Mouse (Mus musculus): ENCODE measurements around the gene Usp28. TPM values are rescaled to one million over a fixed set of nuclear protein-coding genes. Genes with fewer than 3 reads are reported as not detected.
A peak's percentile ranks its signal among the peaks of the same experiment; 100 is the strongest.

The Usp28 gene
- polyA plus RNA-seq, 1 experiment from 2014 or later = 43.0 TPM

DNA sequence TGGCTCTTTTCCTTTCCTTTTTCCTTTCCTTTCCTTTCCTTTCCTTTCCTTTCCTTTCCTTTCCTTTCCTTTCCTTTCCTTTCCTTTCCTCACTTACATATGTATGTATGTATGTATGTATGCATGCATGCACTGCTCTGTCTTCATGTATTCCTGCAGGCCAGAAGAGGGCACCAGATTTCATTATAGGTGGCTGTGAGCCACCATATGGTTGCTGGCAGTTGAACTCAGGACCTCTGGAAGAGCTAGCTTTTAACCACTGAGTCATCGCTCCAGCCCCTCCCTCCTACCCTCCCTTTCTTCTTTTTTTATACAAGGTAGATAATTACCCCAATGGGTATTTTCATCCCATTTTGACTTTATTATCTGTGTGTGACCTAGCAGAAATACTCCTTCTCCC is 10.6 kb downstream of the Usp28 start:
- H3K27ac ChIP-seq (ENCODE audit: low read depth, low read length) = no peak overlapping the region
- no peak overlapping the region for H3K4me3 ChIP-seq (ENCODE audit: low read depth, low read length)
- H3K9me3 ChIP-seq (ENCODE audit: control insufficient read depth, low read length) = no peaks in the 10 kb centered on the region
- ATAC-seq (ENCODE audit: low FRiP score) (no peak), DNase-seq (ENCODE audit: low spot score, missing footprints) (no peak)
- H3K4me2 ChIP-seq = no peak overlapping the region
- H3K9ac ChIP-seq (ENCODE audit: low read length) = no peak overlapping the region
- no peaks in the 10 kb centered on the region for H3K27me3 ChIP-seq (ENCODE audit: control insufficient read depth, insufficient read depth, low read length)
- WGBS = 88% methylated on average over 1 of the region's 1 CpGs
- peaks cover 4% of the 10 kb centered on the region for H3K4me1 ChIP-seq (ENCODE audit: control insufficient read depth, insufficient read depth, low read length)
- peaks cover 6% of the 10 kb centered on the region; the same call in 1 of the 2 replicates for H3K36me3 ChIP-seq (ENCODE audit: control insufficient read depth, insufficient read depth, low read length)

DNA sequence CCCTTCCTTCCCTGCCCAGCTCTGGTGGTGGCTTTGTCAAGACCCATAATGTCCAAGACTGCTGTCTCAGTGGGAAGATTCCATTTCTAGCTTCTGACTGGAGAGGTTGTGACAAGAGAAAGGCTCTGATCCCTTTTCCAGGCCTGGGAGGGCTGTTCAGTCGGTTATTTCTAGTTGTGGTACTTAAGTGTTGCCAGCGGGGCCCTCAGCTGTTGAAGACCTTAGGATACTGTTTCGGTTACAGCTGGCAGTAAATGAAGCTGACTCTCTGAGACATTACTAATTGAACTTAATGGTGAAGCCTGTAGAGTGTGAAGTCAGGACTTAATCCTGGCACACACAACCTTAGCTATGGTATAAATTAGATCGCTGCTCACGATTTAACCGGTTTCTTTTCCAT is 14.1 kb downstream of the Usp28 start:
- Histone ChIP-seq H3K4me2 (no peak overlapping the region), H3K36me3 (ENCODE audit: control insufficient read depth, insufficient read depth, low read length) (peaks cover 1% of the 10 kb centered on the region; the same call in 1 of the 2 replicates), H3K4me3 (ENCODE audit: low read depth, low read length) (no peak overlapping the region), H3K27ac (ENCODE audit: low read depth, low read length) (no peak overlapping the region), H3K27me3 (ENCODE audit: control insufficient read depth, insufficient read depth, low read length) (no peaks in the 10 kb centered on the region), H3K9me3 (ENCODE audit: control insufficient read depth, low read length) (no peaks in the 10 kb centered on the region), H3K4me1 (ENCODE audit: control insufficient read depth, insufficient read depth, low read length) (no peaks in the 10 kb centered on the region), H3K9ac (ENCODE audit: low read length) (no peak overlapping the region)
- ATAC-seq (ENCODE audit: low FRiP score) (no peak), DNase-seq (ENCODE audit: low spot score, missing footprints) (peak; percentile 76)
- WGBS = 85% methylated on average over 6 of the region's 6 CpGs

DNA sequence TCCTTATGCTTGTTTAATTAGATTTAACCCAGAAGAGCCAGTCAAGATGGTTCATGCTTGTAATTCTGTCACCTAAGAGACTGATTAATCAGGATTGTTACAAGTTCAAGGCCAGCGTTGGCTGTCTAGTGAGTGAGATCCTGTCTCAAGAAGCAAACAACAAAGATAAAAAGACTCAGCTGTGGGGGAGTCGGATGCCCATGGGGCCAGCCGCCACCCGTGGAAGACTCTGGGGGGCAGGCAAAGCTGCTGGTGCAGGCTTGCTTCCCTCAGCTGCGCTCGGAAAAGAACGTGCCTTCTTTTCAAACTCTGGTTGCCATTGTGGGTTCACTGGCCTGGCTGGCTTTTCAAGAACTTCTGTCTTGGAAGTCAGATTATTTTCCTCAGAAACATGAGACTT is 30.6 kb downstream of the Usp28 start:
- Histone ChIP-seq H3K4me1 (ENCODE audit: control insufficient read depth, insufficient read depth, low read length) (no peaks in the 10 kb centered on the region), H3K9me3 (ENCODE audit: control insufficient read depth, low read length) (no peaks in the 10 kb centered on the region), H3K4me2 (no peak overlapping the region), H3K36me3 (ENCODE audit: control insufficient read depth, insufficient read depth, low read length) (peaks cover 30% of the 10 kb centered on the region), H3K27me3 (ENCODE audit: control insufficient read depth, insufficient read depth, low read length) (no peaks in the 10 kb centered on the region), H3K27ac (ENCODE audit: low read depth, low read length) (no peak overlapping the region), H3K4me3 (ENCODE audit: low read depth, low read length) (no peak overlapping the region), H3K9ac (ENCODE audit: low read length) (no peak overlapping the region)
- WGBS = 84% methylated on average over 7 of the region's 7 CpGs
- DNase-seq (ENCODE audit: low spot score, missing footprints) (no peak), ATAC-seq (ENCODE audit: low FRiP score) (no peak)

DNA sequence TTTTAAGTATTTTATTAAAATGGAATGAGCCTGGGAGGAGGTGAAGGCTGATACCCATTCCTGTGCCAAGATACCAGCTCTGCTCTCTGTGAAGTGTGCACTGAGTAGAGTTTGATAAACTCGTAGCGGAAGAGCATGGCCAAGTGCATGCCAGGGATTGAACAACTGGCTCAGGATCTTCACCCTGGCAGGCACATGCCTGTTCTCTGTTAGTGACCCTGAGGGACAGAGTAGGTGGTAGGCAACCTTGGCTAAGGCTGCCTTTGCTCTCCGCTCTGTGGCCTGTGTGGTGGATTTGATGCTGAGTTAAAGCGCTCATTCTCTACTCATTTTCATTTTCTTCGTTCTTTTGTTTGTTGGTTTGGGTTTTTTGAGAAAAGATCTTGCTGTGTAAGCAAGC is 36.1 kb downstream of the Usp28 start:
- peak; percentile 83 for DNase-seq (ENCODE audit: low spot score, missing footprints)
- Histone ChIP-seq H3K36me3 (ENCODE audit: control insufficient read depth, insufficient read depth, low read length) (peaks cover 17% of the 10 kb centered on the region), H3K27me3 (ENCODE audit: control insufficient read depth, insufficient read depth, low read length) (no peaks in the 10 kb centered on the region), H3K9me3 (ENCODE audit: control insufficient read depth, low read length) (no peaks in the 10 kb centered on the region), H3K4me3 (ENCODE audit: low read depth, low read length) (no peak overlapping the region), H3K4me1 (ENCODE audit: control insufficient read depth, insufficient read depth, low read length) (no peaks in the 10 kb centered on the region), H3K27ac (ENCODE audit: low read depth, low read length) (no peak overlapping the region), H3K4me2 (no peak overlapping the region), H3K9ac (ENCODE audit: low read length) (no peak overlapping the region)
- WGBS = 94% methylated on average over 5 of the region's 5 CpGs
- ATAC-seq (ENCODE audit: low FRiP score) = no peak

DNA sequence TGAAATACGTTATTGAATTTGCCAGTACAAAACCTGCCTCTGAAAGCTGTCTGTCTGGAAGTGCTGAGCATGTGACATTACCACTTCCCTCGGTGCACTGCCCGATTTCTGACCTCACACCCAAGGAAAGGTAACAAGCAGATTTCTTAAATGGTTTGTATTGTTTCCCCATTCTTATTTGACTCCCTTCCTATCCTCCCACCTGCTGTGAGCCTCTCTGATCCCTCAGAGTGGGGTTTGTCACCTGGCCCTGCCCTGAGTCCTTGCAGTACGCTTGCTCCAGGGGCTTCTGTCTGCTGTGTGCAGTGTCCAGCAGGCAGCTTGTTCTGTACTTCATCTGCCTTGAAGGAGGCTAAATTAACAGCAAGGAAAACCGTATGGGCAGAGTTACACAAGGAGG is 38.8 kb downstream of the Usp28 start:
- H3K9me3 ChIP-seq (ENCODE audit: control insufficient read depth, low read length) = no peaks in the 10 kb centered on the region
- H3K27ac ChIP-seq (ENCODE audit: low read depth, low read length) = no peak overlapping the region
- H3K9ac ChIP-seq (ENCODE audit: low read length) = no peak overlapping the region
- 88% methylated on average over 5 of the region's 5 CpGs for WGBS
- no peaks in the 10 kb centered on the region for H3K27me3 ChIP-seq (ENCODE audit: control insufficient read depth, insufficient read depth, low read length)
- no peak overlapping the region for H3K4me3 ChIP-seq (ENCODE audit: low read depth, low read length)
- H3K4me1 ChIP-seq (ENCODE audit: control insufficient read depth, insufficient read depth, low read length) = no peaks in the 10 kb centered on the region
- peaks cover 16% of the 10 kb centered on the region for H3K36me3 ChIP-seq (ENCODE audit: control insufficient read depth, insufficient read depth, low read length)
- H3K4me2 ChIP-seq = no peak overlapping the region
- no peak for ATAC-seq (ENCODE audit: low FRiP score)
- DNase-seq (ENCODE audit: low spot score, missing footprints) = no peak

DNA sequence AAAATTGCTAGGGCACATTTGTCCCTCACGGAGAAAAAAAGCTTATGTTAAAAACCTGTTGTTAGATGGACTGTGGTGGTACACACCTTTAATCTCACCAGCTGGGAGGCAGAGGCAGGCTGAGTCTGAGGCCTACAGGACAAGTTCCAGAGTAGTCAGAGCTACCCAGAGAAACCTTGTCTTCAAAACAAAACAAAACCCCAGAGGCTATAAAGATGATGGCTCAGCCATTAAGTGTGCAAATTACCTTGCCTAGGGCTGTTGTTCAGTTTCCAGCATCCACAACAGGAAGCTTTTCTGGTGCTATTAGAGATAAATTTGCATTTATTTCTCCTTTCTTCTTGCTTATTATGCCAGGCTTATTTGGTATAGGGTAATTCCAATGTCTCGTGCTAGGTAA is 39.4 kb downstream of the Usp28 start:
- Histone ChIP-seq H3K27me3 (ENCODE audit: control insufficient read depth, insufficient read depth, low read length) (no peaks in the 10 kb centered on the region), H3K36me3 (ENCODE audit: control insufficient read depth, insufficient read depth, low read length) (peaks cover 16% of the 10 kb centered on the region), H3K4me3 (ENCODE audit: low read depth, low read length) (no peak overlapping the region), H3K27ac (ENCODE audit: low read depth, low read length) (no peak overlapping the region), H3K4me1 (ENCODE audit: control insufficient read depth, insufficient read depth, low read length) (no peaks in the 10 kb centered on the region), H3K9me3 (ENCODE audit: control insufficient read depth, low read length) (no peaks in the 10 kb centered on the region), H3K4me2 (no peak overlapping the region), H3K9ac (ENCODE audit: low read length) (no peak overlapping the region)
- no peak for DNase-seq (ENCODE audit: low spot score, missing footprints)
- ATAC-seq (ENCODE audit: low FRiP score) = no peak
- WGBS = 87% methylated on average over 2 of the region's 2 CpGs

DNA sequence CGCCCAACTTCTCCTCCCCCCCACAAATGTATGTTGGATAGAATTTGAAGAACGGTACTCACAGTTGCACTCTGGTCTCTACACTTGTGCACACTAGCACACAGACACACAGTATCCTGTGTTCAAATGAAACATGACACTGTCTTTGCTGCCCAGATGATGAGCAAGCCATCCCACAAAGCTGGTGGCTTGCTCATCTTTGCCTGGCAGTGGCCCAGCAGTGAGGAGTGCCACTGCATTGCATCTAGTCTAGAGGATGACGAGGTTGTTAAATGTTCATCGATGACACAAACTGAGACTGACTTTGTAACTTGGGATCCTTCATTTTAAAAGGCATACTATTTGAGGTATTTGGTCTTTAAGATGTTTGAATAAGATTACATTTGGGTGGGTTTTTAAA is 49.6 kb downstream of the Usp28 start:
- ATAC-seq (ENCODE audit: low FRiP score) (no peak), DNase-seq (ENCODE audit: low spot score, missing footprints) (no peak)
- Histone ChIP-seq H3K4me1 (ENCODE audit: control insufficient read depth, insufficient read depth, low read length) (no peaks in the 10 kb centered on the region), H3K4me2 (no peak overlapping the region), H3K27ac (ENCODE audit: low read depth, low read length) (no peak overlapping the region), H3K9me3 (ENCODE audit: control insufficient read depth, low read length) (no peaks in the 10 kb centered on the region), H3K4me3 (ENCODE audit: low read depth, low read length) (no peak overlapping the region), H3K9ac (ENCODE audit: low read length) (no peak overlapping the region), H3K36me3 (ENCODE audit: control insufficient read depth, insufficient read depth, low read length) (peaks cover 34% of the 10 kb centered on the region), H3K27me3 (ENCODE audit: control insufficient read depth, insufficient read depth, low read length) (no peaks in the 10 kb centered on the region)
- WGBS = 93% methylated on average over 4 of the region's 4 CpGs

DNA sequence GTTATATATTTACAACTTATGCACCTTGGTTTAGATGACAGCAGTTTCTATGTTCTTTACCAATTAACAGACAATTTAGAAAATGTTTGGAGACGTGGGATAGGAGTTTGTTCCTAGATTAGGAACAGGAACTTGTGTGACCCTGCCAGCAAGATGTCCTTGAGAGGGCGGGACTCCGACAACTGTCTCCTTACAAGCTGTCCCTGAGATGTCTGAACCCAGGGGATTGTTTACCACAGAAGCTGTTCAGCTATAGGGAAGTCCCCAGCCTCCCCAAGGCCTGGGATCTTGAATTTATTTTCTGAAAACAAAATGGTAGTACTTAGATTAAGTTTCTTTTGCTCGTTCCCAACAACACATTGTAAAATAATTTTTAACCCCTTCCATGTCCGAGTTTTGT is 65.7 kb downstream of the Usp28 start:
- Histone ChIP-seq H3K36me3 (ENCODE audit: control insufficient read depth, insufficient read depth, low read length) (no peaks in the 10 kb centered on the region), H3K9me3 (ENCODE audit: control insufficient read depth, low read length) (no peaks in the 10 kb centered on the region), H3K9ac (ENCODE audit: low read length) (no peak overlapping the region), H3K27ac (ENCODE audit: low read depth, low read length) (no peak overlapping the region), H3K4me3 (ENCODE audit: low read depth, low read length) (no peak overlapping the region), H3K4me2 (no peak overlapping the region), H3K4me1 (ENCODE audit: control insufficient read depth, insufficient read depth, low read length) (no peaks in the 10 kb centered on the region), H3K27me3 (ENCODE audit: control insufficient read depth, insufficient read depth, low read length) (no peaks in the 10 kb centered on the region)
- DNase-seq (ENCODE audit: low spot score, missing footprints) (no peak), ATAC-seq (ENCODE audit: low FRiP score) (no peak)
- 77% methylated on average over 5 of the region's 5 CpGs for WGBS

DNA sequence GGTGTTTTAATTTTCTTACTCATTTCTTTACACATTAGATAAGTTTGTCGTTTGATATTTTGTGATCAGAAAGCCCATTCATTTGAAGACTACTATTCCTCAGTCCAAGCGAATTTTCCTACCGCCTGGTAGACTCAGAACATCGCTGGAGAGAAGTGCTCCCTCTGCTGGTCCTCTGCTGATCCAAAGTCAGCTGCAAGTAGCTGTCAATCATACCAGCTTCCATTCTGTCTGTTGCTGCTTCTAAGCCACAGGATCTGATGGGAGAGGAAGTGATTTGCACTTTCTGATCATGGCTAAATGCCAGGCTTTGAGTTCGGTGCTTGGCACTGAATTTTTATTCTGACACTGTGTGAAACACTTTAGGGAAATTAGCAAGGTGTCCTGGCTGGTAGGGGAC is 66.2 kb downstream of the Usp28 start:
- Histone ChIP-seq H3K9me3 (ENCODE audit: control insufficient read depth, low read length) (no peaks in the 10 kb centered on the region), H3K4me1 (ENCODE audit: control insufficient read depth, insufficient read depth, low read length) (0 out of 2 replicates have a peak, but pooled peaks cover under 1% of the 10 kb centered on the region), H3K27ac (ENCODE audit: low read depth, low read length) (no peak overlapping the region), H3K27me3 (ENCODE audit: control insufficient read depth, insufficient read depth, low read length) (no peaks in the 10 kb centered on the region), H3K9ac (ENCODE audit: low read length) (no peak overlapping the region), H3K36me3 (ENCODE audit: control insufficient read depth, insufficient read depth, low read length) (no peaks in the 10 kb centered on the region), H3K4me2 (no peak overlapping the region), H3K4me3 (ENCODE audit: low read depth, low read length) (no peak overlapping the region)
- DNase-seq (ENCODE audit: low spot score, missing footprints) = peak; percentile 90
- ATAC-seq (ENCODE audit: low FRiP score) = no peak
- 23% methylated on average over 5 of the region's 5 CpGs for WGBS

DNA sequence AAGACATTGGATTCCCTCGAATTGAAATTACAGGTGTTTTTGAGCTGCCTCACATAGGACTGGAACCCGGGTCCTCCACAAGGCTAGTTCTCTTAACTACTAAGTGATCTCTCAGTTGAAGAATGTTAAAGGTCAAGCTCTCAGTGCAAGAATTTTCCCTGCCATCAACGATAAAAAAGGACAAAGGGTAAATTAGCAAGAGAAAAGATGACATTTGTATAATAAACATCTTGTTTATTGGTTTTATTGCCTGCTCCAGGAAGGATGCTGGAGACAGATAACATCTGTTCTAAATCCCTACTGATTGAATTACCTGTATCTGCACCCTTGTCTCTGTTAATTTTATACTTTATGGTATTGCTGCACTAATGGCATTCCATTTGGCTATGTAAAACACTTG is 68.9 kb downstream of the Usp28 start:
- 0 out of 2 replicates have a peak, but pooled peaks cover 2% of the 10 kb centered on the region for H3K4me1 ChIP-seq (ENCODE audit: control insufficient read depth, insufficient read depth, low read length)
- ATAC-seq (ENCODE audit: low FRiP score) (no peak), DNase-seq (ENCODE audit: low spot score, missing footprints) (no peak)
- 82% methylated on average over 3 of the region's 3 CpGs for WGBS
- H3K4me2 ChIP-seq = no peak overlapping the region
- no peaks in the 10 kb centered on the region for H3K9me3 ChIP-seq (ENCODE audit: control insufficient read depth, low read length)
- H3K27ac ChIP-seq (ENCODE audit: low read depth, low read length) = no peak overlapping the region
- no peak overlapping the region for H3K4me3 ChIP-seq (ENCODE audit: low read depth, low read length)
- no peaks in the 10 kb centered on the region; the same call in 1 of the 2 replicates for H3K36me3 ChIP-seq (ENCODE audit: control insufficient read depth, insufficient read depth, low read length)
- no peak overlapping the region for H3K9ac ChIP-seq (ENCODE audit: low read length)
- H3K27me3 ChIP-seq (ENCODE audit: control insufficient read depth, insufficient read depth, low read length) = no peaks in the 10 kb centered on the region

Data from midbrain, embryonic 11.5 days (tissue).